Mouse (Mus musculus) T-helper 1 cell (primary cell): ENCODE measurements around the gene Prmt2.

Source experiments
- in situ Hi-C: fragments of 300-600 bp; cut with MboI, MseI; formaldehyde crosslinking; loops from one replicate; pipeline ENCODE4 v1.15.1; 2025; ENCODE audit warnings: high pct_unique_total_duplicates

The Prmt2 gene

GRCm38 (mm10) chr10:76237341-76238225, at the start of gene Prmt2:
Gene Prmt2 (minus strand): TSS chr10:76237865.
- in situ Hi-C loops: no loop called here

DNA sequence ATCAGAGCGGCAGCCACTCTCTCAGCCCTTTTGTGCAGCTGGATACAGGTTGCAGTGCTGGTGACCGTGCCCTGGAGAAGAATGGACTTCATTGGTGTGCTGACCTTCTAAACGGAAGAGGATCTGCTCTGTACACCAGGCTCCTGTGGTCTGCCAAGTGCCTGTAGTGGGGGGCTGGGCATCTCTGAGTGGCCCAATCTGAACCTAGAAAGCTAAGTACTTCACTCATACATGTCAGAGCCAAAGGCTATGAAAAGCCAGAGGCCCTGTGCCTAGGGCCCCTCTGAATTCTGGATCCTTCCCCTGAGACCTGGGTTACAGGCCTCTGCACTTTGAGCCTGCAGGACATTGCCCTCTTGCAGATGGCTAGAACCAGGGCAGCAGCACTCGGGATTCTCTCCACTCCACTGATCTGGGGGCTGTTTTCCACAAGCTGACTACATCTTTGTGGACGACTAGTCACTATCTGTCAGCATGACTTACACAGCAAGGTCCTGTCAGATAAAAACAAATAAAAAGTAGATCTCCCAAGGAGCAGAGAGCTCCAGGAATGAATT, 41.0 kb upstream of the Prmt2 start:
- in situ Hi-C loops: no loop called here

GRCm38 (mm10) chr10:76275256-76275655, 37.6 kb upstream of the Prmt2 start:
- in situ Hi-C loops: no loop called here

DNA sequence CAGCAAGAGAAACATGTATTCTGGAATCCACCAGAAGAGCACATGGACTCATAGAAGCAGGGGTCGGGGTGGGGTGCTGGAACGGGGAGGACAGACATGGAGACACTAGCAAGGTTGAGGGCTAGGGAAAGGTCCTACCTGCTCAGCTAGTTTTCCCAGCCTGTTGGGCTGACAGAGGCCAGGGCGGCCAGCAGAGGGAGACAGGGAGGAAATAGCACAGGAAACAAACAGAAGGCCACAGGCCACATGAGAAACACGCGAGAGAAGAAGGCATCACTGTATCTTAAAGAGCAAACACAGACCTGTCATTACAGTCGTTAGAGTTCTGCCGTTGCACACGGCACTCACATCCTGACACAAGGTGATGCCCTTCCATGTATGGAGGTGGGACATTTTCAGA, 33.6 kb upstream of the Prmt2 start:
- in situ Hi-C loops: no loop called here

- in situ Hi-C loops: no loop called here
These were observed 24.8 kb upstream of the Prmt2 start for GRCm38 (mm10) chr10:76262431-76262830.

DNA sequence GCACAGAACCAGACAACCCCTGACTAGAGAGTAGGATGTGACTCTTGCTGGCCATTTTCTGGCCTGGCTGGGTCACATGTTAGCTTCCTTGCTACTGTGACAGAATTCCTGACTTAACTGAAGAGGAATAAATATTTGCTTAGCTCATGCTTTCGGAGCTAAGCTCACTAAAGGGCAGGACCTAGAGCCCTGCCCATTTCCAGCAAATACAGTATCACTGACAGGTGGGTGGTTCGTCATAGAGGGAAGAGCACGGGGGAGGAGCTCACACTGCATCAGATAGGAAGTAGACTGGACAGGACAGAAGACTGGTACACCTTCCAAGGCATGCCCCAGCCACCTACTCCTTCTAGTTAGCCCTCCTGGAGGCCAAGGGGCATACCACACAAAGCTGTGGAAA, 23.8 kb upstream of the Prmt2 start:
- in situ Hi-C loops: no loop called here

GRCm38 (mm10) chr10:76260358-76261059, 22.8 kb upstream of the Prmt2 start:
- in situ Hi-C loops: no loop called here

DNA sequence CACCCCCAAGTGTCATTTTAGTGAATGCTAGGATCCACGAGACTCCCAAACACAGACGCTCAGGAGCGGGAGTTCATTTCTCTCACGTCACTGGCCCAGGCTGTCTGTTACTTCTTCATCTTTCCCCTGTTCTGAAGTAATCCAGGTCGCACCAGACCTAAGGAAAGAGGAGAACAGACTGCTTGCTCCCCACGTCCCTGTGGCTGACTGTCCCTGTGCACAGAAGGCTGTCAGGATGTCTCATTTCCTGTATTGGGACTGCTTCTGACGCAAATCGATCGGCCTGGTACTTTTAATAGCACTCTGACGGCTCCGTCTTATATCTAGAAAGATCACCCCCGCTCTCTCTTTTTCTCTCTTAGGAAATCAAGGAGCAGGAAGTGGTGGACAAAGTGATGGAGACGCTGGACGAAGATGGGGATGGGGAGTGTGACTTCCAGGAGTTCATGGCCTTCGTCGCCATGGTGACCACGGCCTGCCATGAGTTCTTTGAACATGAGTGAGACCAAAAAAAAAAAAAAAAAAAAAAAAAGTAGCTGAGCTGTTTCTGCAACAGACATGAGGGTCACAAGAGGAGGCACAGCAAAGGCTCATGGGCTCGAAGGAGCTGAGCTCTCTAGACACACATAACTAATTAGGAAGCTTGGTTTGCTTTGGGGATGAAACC, 22.0 kb upstream of the Prmt2 start:
- in situ Hi-C loops: no loop called here

DNA sequence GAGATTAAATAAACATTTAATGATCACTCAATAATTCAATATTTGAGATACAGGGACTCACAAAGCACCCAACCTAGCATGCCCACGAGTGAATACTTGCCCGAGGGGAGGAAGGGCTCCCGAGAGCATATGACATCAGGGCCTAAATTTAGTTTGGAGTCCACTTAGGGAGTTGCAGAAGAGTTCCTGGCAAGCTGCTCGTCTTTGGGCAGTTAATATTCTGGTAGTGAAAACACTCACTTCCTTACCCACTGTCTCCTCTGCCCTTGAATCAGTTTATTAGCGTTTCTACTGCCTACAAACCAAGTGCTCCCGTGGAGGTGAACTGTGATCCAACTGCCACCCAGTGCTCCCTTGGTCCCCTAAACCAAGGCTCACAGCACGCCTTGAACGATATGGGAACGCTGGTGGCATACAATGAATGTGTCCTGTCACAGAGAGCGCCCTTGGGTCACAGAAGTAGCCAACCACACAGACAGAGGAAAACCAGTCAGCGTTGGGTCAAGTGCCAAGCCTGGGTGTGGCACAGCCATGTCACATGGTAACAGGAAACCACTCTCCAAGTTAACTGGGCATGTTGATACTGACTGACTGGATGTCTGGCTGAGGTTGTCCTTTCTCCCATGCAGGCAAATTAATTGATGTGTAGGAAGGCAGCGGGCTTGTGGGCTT, 20.2 kb upstream of the Prmt2 start:
- in situ Hi-C loops: no loop called here

- in situ Hi-C loops: no loop called here
These were observed 19.6 kb upstream of the Prmt2 start for GRCm38 (mm10) chr10:76257231-76257630.

DNA sequence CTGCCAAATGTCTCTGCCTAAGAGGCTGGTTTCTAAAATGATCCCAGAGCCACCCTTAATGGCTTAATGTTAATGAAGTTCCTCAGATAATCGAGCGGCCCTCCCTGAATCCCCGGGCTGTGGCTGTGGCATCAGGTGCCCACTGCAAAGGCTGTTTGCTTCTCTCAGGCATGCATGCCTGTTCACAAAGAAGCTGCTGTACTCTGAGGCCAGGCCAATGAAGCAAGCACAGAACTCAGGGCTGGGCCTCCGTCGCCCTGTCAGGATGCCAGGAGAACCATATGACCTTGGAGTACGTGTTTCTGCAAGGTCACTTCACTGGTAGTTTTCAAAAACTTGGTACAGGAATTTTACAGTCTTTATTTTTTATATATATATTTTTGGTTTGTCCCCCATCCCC, 18.0 kb upstream of the Prmt2 start:
- in situ Hi-C loops: no loop called here

- in situ Hi-C loops: no loop called here
These were observed 15.9 kb upstream of the Prmt2 start, which contains the start of gene S100b for GRCm38 (mm10) chr10:76253536-76253935. Gene S100b (plus strand): TSS chr10:76253853.

DNA sequence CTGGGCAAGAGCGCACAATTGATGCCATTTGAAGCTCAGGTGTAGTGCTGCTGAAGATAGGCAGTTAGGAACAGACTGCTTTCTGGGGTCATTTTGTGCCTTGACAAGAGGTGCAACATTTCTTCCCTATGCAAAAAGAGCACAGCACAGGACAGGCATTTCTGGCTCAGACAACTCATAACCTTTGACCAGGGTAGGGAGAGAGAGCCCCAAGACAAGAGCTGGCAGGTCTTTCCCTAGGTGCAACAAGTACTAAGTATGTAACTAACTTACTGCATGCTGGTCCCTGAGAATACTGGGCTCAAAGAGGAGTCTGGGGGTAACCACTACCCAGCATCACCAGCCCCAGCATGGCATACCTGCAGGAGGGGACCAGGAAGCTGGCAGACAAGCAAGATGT, 15.4 kb upstream of the Prmt2 start:
- in situ Hi-C loops: no loop called here

- in situ Hi-C loops: no loop called here
These were observed 13.2 kb upstream of the Prmt2 start for GRCm38 (mm10) chr10:76250870-76251269.

DNA sequence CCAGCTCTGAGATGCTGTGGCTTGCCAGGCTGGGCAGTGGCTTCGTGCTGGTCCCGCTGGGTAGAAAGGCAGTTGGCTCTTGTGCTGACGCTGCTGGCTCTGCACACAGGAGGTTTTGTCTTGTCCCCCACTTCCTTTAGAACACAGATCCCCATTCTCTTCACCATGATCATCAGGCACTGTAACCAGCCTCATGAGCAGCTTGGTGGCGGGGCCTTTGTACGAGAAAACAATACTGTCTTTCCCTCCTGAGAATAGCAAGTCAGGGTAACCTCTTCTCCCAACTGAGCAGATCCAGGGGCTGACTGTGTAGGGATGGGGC, 10.9 kb upstream of the Prmt2 start:
- in situ Hi-C loops: no loop called here

DNA sequence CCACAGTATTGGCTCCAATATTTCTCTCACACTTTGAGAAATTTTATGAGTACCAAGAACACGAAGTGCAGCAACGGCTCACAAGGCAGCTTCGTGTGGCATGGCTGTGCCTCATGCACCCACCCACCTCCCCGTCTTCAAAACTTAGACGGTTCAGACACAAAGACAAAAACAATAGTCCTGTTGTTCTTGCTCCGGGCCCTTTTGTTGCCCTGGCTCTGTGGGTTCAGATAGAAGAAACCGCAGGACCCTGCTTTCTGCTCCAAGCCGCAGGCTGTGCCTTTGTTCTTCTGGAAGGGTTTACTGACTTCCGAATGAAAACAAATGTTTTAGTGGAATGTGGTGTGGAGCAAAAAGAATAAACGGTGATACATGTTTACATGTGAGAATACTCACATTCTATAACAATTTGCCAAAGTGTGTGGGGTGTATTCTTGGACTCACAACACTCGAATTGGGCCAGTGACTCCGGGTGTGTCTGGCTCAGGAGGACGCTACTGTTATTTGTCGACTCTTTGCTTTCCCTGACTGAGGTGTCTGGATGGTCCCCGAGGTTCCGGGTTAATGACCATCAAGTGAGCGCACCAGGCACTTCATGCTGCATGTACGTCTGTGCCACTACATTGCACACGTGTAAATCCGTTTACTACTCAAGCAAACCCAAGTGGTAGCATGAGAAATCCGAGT, 10.4 kb upstream of the Prmt2 start:
- in situ Hi-C loops: no loop called here

DNA sequence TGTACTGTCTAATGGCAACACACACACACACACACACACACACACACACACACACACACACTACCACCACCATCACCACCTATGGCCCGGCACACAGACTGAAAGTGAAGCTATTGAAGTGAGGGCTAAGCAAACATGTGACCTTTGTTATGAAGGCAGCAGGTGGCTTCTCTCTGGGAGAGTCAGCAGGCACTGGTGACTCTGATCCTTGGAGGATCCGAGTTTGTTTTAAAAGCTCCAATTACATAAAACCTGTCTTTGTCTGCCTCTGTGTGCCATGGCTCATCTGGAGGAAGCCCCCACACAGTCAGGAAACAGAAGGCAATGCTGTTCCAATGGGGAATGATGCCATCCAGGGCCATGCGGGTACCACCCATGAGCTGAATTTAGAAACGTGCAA, 8.9 kb upstream of the Prmt2 start:
- in situ Hi-C loops: no loop called here

DNA sequence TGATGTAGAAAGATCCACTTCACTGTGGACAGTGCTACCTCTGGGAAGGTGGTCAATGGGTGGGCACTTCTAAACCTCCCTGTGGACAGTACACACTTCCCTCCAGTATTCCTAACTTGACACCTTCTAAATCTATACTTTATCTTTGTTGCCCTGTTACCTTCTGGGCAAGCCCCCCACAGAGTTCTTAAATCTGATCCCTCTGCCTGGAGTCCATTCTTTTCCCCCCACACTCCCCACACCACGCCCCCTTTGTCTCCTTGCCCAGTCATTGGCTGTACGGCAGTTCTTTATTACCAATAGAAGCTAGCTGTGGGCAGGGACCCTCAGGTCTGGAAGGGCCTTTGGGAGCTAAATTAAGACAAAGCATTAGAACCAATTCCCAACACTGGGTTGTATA, 7.4 kb upstream of the Prmt2 start:
- in situ Hi-C loops: no loop called here

DNA sequence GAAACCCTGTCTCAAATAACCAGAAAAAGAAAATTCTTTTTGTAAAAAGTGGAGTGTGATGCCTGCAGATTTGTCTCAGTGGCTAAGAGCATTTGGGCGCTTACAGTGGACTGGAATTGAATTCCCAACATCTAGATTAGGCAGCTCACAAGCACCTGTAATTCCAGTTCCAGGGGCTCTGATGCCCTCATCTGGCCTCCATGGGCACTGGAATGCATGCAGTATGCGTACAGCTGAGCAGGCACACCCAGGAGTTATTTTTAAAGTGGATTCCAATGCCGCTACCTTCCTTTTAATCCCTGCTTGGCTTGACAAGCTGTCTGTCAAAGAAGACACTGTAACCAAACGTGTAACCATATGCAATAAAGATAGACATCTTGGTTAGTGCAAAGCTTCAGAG, 1.7 kb upstream of the Prmt2 start:
- in situ Hi-C loops: no loop called here

DNA sequence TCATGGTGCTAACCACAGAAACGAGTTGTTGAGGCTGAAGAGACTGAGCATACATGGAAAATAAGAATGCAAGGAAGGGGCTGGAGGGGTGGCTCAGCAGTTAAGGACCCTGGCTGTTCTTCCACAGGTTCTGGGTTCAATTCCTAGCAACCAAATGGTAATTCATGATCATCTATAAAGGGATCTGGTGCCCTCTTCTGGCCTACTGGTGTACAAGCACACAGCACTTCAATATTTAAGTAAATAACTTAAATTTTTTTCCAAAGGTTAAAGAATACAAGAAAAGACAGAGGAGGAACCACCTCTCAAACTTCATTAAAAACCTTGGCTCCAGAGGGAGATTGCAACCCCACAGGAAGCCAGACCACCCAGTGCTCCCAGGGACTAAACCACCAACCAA, 8.0 kb downstream of the Prmt2 start:
- in situ Hi-C loops: no loop called here

GRCm38 (mm10) chr10:76225944-76226343, 11.7 kb downstream of the Prmt2 start:
- in situ Hi-C loops: no loop called here
